In genomic region chr4:66114243-66114642, GRCm38 (mm10) we compare ENCODE assay signal across 12 mouse cellular contexts.
DNase-seq lines count a peak whose midpoint lies in the region.
"Had no signal": no experiment of that assay in that cellular context is flagged by ENCODE, and none has a peak within 500 bp of the region (broad histone marks: within the 10 kb centered on the region; RNA-seq: fewer than 3 reads in every experiment).

No protein-coding gene starts in this region.

- peak; percentile 92 for DNase-seq in brain, adult 2 months (ENCODE audit: low read depth, low spot score)
- peak; percentile 67 for DNase-seq in cerebellum, adult 11 months
- peak; percentile 70 for DNase-seq in cerebellum, adult 8-10 months
- peak; percentile 65 to 84 for DNase-seq in cerebellum, postnatal 14 days
- no peak for DNase-seq in embryo, embryonic 10 days (ENCODE audit: low spot score)
- no peak for DNase-seq in kidney, postnatal 25 days
- no peak for DNase-seq in layer of hippocampus, adult 18-20 months (ENCODE audit: low spot score in 2 of 2)
- DNase-seq: adrenal gland, adult 8-10 months; forebrain, postnatal 0 days; gastrocnemius, postnatal 25 days; heart, postnatal 36 days; kidney, adult 11 months had no signal

Comparison
In these comparisons a context has a peak if more than half of its experiments do, and no peak if none do; other contexts are left out.
1. DNase-seq: peak in brain, adult 2 months (single experiment), cerebellum, adult 11 months (single experiment), cerebellum, adult 8-10 months (single experiment) and cerebellum, postnatal 14 days (2 of 2); none in embryo, embryonic 10 days (single experiment), kidney, postnatal 25 days (0 of 2) and layer of hippocampus, adult 18-20 months (0 of 2).